Mouse (Mus musculus) cerebellum, adult 2 months (tissue): ENCODE results near the gene Fxyd6. TPM values are rescaled to one million over a fixed set of nuclear protein-coding genes. Genes with fewer than 3 reads are reported as not detected.

Experiments
- DNase-seq, 2 experiments: peaks; one replicate each; pipeline ENCODE4 v3.0.0; 2021
- H3K27ac ChIP-seq: fragments of 200-500 bp; 2 replicates; pipeline ENCODE4 v1.5.1; 2012; ENCODE audit warnings: low read length, control low read depth, inconsistent platforms; ENCODE audit not compliant: insufficient read depth
- H3K27me3 ChIP-seq: fragments of 200-500 bp; 2 replicates; pipeline ENCODE4 v1.6.1; 2012; ENCODE audit warnings: inconsistent platforms, mild to moderate bottlenecking, low read length, moderate library complexity; ENCODE audit not compliant: control insufficient read depth, insufficient read depth
- H3K4me1 ChIP-seq: fragments of 200-500 bp; 2 replicates; pipeline ENCODE4 v1.6.1; 2011; ENCODE audit warnings: low read length; ENCODE audit not compliant: control insufficient read depth, insufficient read depth
- H3K4me3 ChIP-seq: fragments of 200-500 bp; replicated peaks from 2 replicates; pipeline ENCODE3; 2011; ENCODE audit warnings: mild to moderate bottlenecking, low read depth, low read length, control low read depth; ENCODE audit not compliant: insufficient read depth
- CTCF ChIP-seq: fragments of 200-500 bp; IDR thresholded peaks from 2 replicates; pipeline ENCODE4 v1.5.1; 2011; ENCODE audit warnings: low read depth, mild to moderate bottlenecking, control low read depth, low read length, moderate library complexity, borderline replicate concordance; ENCODE audit not compliant: insufficient read depth
- POLR2A ChIP-seq: fragments of 200-500 bp; IDR thresholded peaks from 2 replicates; pipeline ENCODE4 v1.6.1; 2011; ENCODE audit warnings: low read length, control low read depth, borderline replicate concordance; ENCODE audit not compliant: insufficient read depth
- WGBS: fragments of 180-500 bp; shearing (Covaris S2); methylation state at CpG from one replicate; pipeline ENCODE4 v1.1.7; 2018; 5-methylcytosine and 5-hydroxymethylcytosine counted together
- polyA plus RNA-seq: library from polyadenylated mRNA; depleted of rRNA; stranded (reverse); fragments of >200 nt; gene quantifications from 2 replicates; pipeline ENCODE4 v1.2.3, GENCODE M21; 2012

Gene Fxyd6
- polyA plus RNA-seq, 1 experiment: 104 TPM

GRCm38 (mm10) chr9:45406808-45407207, 36.8 kb downstream of the Fxyd6 start:
- Histone ChIP-seq H3K27me3 (no peaks in the 10 kb centered on the region), H3K4me3 (no peak overlapping the region), H3K27ac (no peak overlapping the region), H3K4me1 (no peaks in the 10 kb centered on the region; the same call in 1 of the 2 replicates)
- DNase-seq: no peak
- TF ChIP-seq POLR2A: no peak
- no peak for TF ChIP-seq CTCF
- WGBS: 93% methylated on average over 3 of the region's 3 CpGs

- peak overlapping the region; percentile 39 for H3K4me3 ChIP-seq
- DNase-seq: peak; percentile 80 to 86
- no peak overlapping the region for H3K27ac ChIP-seq
- no peaks in the 10 kb centered on the region for H3K27me3 ChIP-seq
- 29% methylated on average over 33 of the region's 33 CpGs for WGBS
- H3K4me1 ChIP-seq: no peaks in the 10 kb centered on the region; the same call in 1 of the 2 replicates
- TF ChIP-seq POLR2A (no peak), CTCF (peak; percentile 82)
These were observed 38.0 kb downstream of the Fxyd6 start for GRCm38 (mm10) chr9:45407706-45408675.

- no peaks in the 10 kb centered on the region; the same call in 1 of the 2 replicates for H3K4me1 ChIP-seq
- 84% methylated on average over 5 of the region's 5 CpGs for WGBS
- no peak for TF ChIP-seq CTCF
- no peak for TF ChIP-seq POLR2A
- H3K27ac ChIP-seq: no peak overlapping the region
- H3K27me3 ChIP-seq: no peaks in the 10 kb centered on the region
- no peak for DNase-seq
- no peak overlapping the region for H3K4me3 ChIP-seq
These were observed 40.2 kb downstream of the Fxyd6 start for GRCm38 (mm10) chr9:45410193-45410592.

- H3K4me1 ChIP-seq: no peaks in the 10 kb centered on the region; the same call in 1 of the 2 replicates
- 100% methylated on average over 2 of the region's 2 CpGs for WGBS
- H3K27ac ChIP-seq: no peak overlapping the region
- no peak for TF ChIP-seq POLR2A
- TF ChIP-seq CTCF: no peak
- H3K4me3 ChIP-seq: no peak overlapping the region
- DNase-seq: no peak
- H3K27me3 ChIP-seq: no peaks in the 10 kb centered on the region
These were observed 40.6 kb downstream of the Fxyd6 start for GRCm38 (mm10) chr9:45410614-45411013.

- no peaks in the 10 kb centered on the region; the same call in 1 of the 2 replicates for H3K4me1 ChIP-seq
- WGBS: 94% methylated on average over 3 of the region's 3 CpGs
- no peaks in the 10 kb centered on the region for H3K27me3 ChIP-seq
These were observed 41.1 kb downstream of the Fxyd6 start for GRCm38 (mm10) chr9:45411111-45411510.

GRCm38 (mm10) chr9:45411803-45412202, 41.8 kb downstream of the Fxyd6 start:
- H3K27ac ChIP-seq: no peak overlapping the region
- no peaks in the 10 kb centered on the region for H3K27me3 ChIP-seq
- 16% methylated on average over 7 of the region's 7 CpGs for WGBS
- H3K4me3 ChIP-seq: no peak overlapping the region
- peak; percentile 59 to 72 for DNase-seq
- peak; percentile 74 for TF ChIP-seq CTCF
- TF ChIP-seq POLR2A: no peak
- peaks cover 3% of the 10 kb centered on the region for H3K4me1 ChIP-seq

More at GRCm38 (mm10) chr9:45411111-45411510, 41.1 kb downstream of the Fxyd6 start:
- Histone ChIP-seq H3K4me3 (no peak overlapping the region), H3K27ac (no peak overlapping the region)
- TF ChIP-seq POLR2A: no peak
- TF ChIP-seq CTCF: no peak
- no peak for DNase-seq

- TF ChIP-seq CTCF: peak; percentile 87
- TF ChIP-seq POLR2A: no peak
- H3K27me3 ChIP-seq: no peaks in the 10 kb centered on the region
- DNase-seq: peak; percentile 83 to 91
- H3K27ac ChIP-seq: no peak overlapping the region
- WGBS: 5% methylated on average over 10 of the region's 10 CpGs
- H3K4me1 ChIP-seq: peaks cover 6% of the 10 kb centered on the region
- no peak overlapping the region for H3K4me3 ChIP-seq
These were observed 42.3 kb downstream of the Fxyd6 start for GRCm38 (mm10) chr9:45412287-45412686.

GRCm38 (mm10) chr9:45412700-45413477, 42.9 kb downstream of the Fxyd6 start:
- H3K4me1 ChIP-seq: peaks cover 6% of the 10 kb centered on the region
- no peak for DNase-seq
- WGBS: 82% methylated on average over 4 of the region's 4 CpGs
- no peak overlapping the region for H3K27ac ChIP-seq
- TF ChIP-seq POLR2A: no peak
- no peak for TF ChIP-seq CTCF
- H3K27me3 ChIP-seq: no peaks in the 10 kb centered on the region
- H3K4me3 ChIP-seq: no peak overlapping the region
